Mouse (Mus musculus) testis, postnatal 10 days (tissue): ENCODE results near the gene Atl2.

ENCODE experiments used
- DNase-seq: peaks from one replicate; pipeline ENCODE4 v3.0.0; 2021; ENCODE audit warnings: low spot score

The Atl2 gene

DNA sequence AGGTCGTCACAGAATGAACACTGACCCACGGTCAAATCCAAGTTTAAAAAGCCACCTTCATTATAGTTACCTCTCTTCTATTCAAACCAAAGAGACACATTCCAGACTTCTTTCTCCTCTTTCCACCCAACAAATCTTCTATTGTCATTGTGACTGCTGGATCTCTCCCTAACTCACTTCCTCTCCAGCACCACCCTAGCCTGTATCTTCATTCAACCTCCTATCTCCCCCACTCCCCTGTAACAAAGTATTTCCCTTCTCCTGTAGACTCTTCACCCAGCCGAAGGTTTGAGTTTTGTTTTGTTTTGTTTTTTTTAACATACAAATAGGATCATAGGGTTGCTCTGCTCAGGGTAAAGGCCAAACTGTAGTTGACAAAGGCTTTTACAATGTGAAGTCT lies 1.7 kb upstream of the Atl2 start:
- no peak for DNase-seq

DNA sequence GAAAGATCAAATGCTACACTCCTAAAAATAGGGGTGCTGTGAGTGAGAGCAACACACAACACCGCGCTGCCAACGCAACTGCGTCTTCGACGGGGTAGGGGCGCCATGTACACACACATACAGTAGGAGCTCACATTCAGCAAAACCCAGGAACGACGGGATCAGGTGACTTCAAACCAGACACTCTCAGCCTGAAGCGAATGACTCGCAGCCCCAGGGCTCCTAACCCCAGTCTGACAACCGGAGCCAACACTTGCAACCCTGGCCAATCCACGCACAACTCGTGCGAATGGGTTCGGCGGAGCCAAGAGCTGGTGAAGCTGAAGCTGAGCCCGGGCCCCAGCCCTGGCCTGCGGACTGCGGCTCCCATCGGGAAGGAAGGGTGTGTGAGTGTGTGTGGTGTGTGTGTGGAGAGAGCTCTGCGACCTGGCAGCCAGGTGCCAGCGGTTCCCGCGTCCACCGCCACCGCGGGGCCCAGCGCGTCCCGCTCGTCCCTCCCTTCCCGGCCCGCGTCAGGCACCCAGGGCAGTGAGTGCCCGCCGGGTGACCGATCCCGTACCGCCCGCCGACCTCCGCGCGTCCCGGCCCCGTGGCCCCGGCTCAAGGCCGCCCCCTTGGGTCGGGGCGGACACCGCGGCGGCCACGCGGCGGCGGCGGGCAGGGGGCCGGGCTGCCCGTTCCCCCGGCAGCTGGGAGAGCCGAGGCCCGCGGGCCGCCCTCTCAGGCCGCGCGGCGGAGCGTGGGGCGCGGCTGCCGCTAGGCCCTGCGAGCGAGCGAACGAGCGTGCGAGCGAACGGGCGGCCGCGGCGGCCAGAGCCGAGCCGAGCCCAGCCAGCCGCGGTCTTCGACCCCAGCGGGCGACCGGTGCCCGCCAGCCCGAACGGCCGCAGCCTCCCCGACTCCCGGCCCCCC lies 696 bp downstream of the Atl2 start:
- DNase-seq: peak; percentile 67

DNA sequence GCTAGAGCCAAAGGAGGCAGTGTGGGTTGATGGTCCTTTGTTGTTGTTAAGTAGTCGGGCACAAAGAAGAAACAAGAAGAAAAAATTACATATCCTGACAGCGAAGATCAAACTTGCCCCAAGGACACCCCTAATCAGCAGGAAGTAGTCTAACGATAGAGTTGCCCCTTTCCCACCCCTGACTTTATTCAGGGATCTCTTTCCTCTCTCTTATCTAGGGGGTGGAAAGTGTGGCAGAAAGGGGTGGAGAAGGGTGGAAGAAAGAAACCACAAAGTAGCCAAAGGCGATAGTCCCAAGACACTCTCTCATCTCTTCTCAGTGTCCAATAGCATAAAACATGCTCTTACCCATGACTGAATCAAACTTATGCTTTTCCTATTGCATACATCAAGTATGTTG lies 1.9 kb downstream of the Atl2 start:
- DNase-seq: no peak

DNA sequence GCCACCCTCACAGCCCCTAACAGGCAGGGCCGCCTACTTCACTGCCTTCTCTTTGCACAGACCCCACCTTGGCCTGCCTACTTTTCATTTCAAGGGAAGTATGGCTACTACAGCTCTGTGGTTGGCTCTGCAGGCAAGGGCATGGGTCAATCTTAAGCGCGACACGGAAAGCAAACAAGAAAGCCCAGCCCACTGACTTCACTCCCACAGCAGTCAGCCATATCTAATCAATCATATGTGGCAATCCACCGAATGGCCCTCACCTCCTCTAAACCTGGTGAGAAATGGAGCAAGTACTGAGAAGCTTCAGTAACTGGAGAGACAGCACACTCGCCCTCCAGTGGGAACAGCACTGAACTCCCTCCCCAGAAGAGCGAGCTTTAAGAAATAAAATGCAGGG lies 4.0 kb downstream of the Atl2 start:
- no peak for DNase-seq

DNA sequence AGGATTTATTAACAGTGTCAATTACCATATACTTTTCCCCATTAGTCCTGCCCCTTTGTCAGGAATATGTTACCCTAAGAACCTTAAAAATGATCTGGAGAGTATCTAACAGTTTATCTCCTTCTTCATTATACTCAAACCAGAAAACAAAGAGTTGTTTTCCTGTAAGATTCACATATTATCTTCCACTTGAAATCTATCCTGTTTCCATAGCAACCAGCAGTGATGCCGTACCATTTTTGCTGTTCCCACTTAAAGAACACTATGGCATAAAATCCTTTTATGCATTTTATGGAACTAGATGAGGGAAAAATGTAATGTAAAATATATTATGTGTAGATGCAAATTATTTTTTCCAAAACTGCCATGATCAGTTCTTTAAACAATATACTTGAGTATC lies 8.0 kb downstream of the Atl2 start:
- no peak for DNase-seq

DNA sequence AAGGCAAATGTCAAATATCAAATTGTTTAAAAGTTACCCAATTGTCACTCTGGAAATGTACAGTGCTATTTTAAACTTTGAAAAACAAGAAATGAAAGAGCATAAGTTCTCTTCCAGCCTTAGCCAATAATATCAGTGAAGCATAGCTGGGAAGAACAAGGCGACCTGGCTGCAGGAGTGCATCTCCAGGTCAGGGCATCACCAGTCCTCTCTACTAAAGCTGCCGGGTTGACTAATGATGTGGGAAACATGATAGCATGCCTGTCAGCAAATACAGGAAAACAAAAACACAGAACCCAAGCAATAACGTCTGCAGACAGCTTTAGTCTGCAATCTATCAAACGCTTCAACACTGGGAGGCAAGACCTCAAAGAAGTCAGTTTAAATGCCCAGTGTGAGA lies 12.7 kb downstream of the Atl2 start:
- DNase-seq: no peak

DNA sequence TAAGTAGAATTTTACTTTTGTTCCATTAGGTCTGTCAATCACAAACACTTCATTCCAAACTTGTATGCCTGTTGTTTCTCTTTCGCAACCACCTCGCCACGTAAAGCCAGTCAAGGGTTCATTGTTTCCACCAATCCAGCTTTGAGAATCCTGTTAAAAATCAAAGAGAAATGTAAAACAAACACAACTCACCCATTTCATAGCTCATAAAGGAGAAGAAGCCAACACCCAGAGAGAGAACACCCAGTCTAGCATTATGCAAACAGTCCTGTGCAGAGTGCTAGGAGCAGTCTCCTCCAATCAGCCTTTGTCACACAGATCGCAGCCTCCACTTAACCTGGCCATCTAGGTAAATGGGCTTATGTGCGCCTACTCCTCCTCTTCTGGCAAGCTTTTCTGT lies 30.9 kb downstream of the Atl2 start:
- DNase-seq: no peak

DNA sequence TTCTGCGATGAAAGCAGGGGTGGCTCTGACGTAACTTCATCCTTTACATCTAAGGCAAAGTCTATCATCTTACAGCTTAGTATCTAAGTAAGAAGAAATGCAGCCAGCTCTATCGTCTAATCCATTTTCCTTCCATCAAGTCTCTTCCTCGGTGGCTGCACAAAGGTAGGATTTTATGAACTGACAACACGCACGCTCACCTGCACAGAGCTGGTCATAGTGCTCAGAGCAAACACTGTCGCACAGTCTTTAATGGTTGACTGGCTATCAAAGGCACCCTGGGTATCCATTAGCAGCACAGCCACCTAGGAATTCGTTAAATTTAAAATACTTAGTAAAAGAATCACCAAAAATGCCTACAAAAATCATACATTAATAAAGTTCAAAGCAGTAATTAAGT lies 31.4 kb downstream of the Atl2 start:
- no peak for DNase-seq

DNA sequence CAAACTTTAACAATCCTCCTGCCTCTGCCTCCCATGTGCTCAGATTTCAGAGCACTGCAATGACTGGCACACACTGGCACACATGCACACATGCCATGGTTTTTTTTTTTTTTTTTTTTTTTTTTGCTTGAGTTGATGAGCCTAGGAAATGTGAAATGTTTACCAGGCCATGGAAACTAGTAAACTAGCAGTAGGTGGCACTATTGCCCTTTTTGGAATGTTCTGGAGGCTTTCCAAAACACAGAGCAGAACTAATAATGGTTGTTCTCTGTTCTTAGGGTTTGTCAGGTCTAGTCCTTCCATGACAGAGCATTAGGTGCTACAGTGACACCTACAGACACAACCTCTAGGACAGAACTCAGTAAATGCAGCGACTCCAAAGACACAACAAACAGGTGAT lies 33.9 kb downstream of the Atl2 start:
- DNase-seq: no peak

DNA sequence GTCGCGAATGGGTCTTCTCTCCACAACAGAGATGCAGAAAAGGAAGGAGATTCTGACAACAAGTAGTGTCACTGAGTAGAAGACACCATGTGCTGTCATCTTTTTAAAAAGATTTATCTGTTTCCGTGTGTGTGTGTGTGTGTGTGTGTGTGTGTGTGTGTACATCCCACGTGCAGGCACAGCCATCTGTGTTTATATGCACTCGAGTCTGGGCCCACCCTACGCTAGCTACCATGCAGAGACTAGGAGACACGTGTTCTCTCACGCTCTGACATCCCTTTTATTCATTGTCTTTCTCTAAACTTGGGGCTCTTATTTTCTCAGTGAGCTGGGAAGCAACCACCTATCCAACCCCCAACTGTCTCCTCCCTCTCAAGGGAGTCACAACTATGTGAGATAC lies 40.4 kb downstream of the Atl2 start:
- no peak for DNase-seq

DNA sequence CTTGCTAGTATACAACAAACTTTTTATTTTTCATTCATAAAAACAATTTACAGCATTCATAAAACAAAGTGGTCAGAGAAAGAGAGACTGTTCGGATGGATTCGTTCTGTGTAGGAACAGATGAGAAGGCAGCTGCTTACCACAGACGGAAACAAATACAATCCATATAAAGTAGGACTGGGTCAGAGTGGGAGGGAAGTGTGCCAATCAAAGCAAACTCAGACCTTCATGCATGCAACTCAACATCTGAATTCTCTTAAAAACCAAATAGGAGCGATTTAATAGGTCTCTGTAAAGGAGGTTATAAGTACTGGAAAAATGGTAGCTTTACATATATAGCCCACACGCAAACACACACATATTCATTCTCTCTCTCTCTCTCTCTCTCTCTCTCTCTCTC lies 47.5 kb downstream of the Atl2 start:
- DNase-seq: no peak

DNA sequence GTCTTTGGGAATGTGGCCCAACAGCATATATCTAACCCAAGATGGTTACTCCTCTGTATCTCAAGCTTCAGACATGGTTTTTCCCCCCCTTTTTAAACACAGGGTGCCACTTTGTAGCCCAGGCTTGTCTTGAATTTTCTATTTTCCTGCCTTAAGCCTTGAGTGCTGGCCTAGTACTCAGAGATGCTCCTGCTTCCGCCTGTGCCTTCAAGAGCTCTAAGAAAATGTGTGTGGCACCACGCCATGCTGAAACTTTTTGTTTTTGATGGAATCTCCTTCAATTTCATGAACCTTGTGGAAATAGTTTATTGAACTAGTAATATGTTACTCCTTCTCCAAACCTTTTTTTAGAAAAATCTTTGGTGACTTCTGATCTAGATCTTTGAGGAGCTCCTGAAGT lies 49.7 kb downstream of the Atl2 start:
- DNase-seq: no peak

DNA sequence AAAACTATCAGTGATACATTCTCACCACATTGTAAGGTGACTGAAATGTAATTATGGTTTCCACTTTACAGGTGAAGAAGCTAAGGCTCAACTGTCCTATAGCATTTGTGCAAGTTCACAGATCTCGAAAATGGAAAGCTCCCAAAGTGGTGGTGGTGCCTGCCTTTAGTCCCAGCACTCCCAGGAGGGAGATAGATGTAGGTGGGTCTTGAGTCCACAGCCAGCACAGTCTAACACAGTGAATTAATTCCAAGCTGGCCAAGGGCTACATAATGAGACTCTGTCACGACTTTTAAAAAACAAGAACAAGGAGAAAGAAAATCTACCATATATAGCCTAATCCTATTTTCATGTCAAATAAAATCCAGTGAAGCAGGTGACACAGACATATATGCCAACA lies 50.2 kb downstream of the Atl2 start:
- no peak for DNase-seq

DNA sequence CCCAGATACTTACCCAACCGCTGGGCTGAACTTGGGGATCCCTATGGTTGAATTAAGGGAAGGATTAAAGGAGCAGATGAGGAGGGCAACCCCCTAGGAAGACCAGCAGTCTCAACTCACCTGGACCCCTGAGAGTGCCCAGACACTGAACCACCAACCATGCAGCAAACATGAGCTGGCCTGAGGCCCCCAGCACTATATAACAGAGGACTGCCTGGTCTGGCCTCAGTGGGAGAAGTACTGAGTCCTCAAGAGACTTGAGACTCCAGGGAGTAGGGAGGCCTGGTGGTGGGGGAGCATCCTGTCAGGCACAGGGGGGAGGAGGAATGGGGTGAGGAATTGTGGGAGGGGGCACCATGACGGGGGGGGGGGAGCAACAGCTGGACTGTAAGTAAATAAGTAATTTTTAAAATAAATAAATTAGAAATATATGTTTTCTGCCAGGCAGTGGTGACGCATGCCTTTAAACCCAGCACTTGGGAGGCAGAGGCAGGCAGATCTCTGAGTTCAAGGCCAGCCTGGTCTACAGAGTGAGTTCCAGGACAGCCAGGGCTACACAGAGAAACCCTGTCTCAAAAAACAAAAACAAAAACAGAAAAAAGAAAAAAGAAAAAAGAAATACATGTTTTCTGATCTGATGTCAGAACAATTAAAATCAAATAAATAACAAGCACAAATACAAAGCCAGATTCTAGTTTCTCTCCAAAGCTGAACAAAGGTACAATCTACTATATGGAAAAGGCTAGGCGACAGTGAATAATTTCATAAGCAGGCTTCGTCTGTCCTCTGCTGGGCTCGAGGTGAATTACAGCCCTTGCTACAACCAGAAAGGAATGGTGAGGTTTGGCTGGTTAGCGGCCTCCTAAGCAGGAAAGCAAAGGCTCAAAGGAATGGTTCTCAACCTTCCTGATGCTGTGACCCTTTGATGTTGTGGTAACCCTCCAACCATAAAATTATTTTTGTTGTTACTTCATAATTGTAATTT lies 55.4 kb downstream of the Atl2 start:
- peak; percentile 86 for DNase-seq

DNA sequence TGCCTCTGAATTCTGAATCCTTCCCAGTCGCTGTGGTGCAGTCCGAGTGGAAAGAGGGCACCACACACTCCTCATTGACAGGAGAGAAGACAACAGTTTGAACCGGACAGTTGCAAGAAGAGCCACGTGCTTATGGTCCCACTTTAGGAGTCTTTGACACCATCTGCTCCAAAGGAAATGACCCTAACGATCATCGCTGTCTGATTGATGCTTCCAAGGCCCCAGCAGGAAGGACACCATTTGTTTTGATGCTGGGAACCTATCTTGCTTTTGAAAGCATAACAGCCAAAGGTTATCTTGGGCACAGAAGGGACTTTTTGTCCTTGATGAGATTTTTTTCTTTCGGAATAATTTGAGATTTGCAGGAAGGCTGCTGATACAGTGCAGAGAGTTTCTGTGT lies 58.9 kb downstream of the Atl2 start:
- DNase-seq: no peak

DNA sequence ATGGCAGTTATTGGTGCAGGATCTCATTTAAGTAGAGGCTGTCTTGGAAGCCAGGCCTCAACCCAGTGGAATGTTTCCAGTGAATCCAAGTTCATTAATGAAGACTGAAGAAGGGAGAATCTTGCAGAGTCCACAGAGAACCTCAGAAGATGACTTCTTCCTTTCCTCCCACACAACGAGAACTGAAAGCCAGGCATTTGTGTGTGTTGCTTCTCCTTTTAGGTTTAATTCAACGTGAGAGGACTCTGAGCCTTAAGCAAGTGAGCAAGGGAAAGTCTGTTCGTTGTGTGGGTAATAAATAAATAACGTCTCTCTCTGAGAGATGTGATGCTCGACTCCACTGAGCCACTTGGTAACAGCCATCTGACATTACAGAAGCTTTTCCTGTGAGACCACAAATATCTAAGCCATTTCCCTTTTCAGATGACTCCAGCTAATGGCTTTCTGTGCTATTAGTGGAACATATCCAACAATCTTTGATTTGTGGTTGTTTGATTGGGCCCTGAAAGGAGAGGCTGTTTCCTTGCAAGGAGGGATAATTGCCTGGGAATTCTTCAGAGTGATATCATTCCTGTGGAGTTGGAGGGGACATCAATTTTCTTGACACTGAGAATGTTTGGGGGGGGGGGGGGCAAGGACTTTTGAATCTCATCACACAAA lies 60.1 kb downstream of the Atl2 start:
- DNase-seq: no peak

DNA sequence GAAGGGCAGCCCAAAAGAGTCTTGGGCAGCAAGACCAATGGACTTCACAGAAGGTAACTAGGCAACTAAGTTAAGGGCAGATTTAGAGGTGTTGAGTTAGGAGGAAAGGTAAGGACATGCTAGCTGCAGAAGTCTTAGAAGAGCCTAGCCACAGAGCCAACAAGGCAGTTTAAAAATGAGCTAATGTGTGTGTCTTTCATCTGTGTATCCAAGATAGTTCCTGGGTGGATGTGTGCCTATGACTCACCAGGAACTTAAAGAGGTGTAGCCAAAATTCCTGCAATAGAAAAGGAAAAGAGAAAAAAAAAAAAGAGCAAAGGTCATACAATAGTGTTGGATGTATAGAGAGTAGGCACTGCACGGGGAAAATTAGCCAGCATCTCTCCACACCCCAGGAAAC lies 63.6 kb downstream of the Atl2 start:
- DNase-seq: no peak

DNA sequence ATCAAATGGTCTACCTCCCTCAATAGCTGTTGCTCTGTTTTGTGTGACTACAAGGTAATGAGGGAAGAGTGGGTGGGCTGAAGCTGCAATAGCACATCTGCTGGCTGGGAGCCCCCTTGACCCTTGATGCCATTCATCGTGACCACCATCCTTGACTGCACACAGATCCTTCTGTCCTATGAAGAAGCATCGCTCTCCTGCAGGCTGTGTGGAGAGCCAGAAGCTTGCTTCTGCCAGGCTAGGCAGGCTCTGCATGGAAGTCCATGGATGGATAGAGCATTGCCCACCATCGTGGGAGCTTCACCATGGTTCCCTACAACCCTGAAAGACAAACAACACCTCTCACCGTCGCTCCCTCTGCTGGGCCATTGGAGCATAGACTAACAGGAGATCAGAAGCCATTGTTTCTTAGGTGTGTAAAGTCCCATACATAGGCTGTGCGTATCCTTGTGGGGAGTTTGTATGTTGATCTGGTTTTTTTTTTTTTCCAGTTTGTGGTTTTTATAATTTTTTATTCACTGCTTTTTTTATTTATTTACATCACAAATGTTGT lies 69.4 kb downstream of the Atl2 start:
- DNase-seq: no peak

DNA sequence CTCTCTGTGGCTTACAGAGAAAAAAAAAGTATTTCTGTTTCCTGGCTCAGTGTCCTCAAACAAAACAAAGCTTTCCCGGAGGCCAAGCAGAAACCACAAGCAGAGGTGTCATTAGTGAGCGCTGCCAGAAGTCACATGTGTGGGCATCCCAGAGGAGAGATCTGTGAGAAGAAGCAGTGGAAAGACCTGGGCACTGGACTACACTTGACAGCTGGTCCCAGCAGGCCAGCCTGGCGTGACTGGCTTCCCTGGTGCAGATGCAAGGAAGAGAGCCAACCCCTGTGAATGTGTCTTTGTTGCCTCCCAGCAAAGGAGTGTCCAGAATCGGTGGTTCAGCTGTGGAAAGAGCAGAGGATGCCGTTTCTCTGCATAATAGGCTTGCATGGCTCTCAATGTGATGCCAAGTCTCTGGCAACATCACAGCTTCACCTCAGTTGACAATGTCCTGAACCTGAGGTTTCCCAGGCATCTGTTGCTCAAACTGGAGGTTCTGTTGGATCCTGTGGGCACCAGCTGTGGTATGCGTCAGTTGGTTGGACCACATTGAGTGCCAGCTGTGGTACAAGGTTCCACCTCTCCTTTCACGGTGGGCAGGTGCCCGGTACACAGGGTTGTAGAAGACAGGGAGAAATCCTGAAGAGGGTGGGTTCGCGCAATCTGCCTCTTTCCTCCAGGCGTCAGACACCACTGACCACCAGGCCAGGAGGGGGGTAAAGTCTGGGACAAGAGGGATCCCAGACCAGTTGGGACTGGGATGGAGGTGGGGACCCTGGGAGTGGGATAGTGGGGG lies 70.5 kb downstream of the Atl2 start:
- DNase-seq: no peak

DNA sequence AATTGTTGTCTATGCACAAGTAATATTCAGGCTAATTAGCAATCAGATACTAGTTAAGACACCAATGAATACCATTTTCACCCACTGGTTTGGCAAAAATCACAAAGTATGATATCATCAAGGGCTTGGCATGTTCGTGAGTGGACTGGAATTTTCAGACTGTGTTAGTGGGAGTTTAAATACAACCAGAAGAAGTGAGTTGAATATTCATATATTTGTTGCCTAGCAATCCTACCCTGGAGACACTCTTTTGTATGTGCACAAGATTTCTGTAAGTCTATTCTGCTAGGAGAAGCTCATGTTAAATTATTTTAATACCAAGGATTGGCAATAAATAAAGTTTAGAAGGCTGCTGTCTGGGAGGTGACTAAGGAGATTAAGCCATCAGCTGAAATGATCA lies 71.5 kb downstream of the Atl2 start:
- DNase-seq: no peak

DNA sequence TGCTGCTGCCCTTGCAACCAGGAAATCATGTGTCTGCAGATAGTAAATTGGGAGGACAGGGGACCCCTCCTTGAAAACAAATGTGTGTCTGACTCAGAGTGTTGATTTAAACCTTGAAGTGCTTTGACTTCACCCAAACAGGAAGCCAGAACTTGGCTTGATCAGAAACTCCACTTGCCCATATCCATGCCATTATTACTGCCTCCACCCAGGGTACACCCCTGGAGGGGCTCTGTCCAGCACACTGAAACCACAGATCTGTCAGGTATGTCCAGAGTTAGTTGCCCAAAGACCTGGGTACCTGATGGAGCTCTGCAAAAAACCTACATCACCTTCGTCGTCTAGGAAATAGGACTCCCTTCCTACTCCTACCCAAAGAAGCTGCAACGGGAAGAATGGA lies 77.0 kb downstream of the Atl2 start:
- no peak for DNase-seq
